Mouse (Mus musculus) Muller cell, postnatal 12 days (primary cell): ENCODE measurements around the gene Elmod1.
A peak's percentile ranks its signal among the peaks of the same experiment; 100 is the strongest.

Experiments
- DNase-seq: peaks from one replicate; pipeline ENCODE4 v3.0.0-alpha.2; 2015; ENCODE audit errors: inconsistent ontology term

Elmod1 gene

GRCm38 (mm10) chr9:53906798-53907197 is 68.3 kb downstream of the Elmod1 start:
- DNase-seq, result no peak

- DNase-seq, result no peak
These were observed 69.7 kb downstream of the Elmod1 start for GRCm38 (mm10) chr9:53905418-53905817.

GRCm38 (mm10) chr9:53903215-53903842 is 71.8 kb downstream of the Elmod1 start:
- DNase-seq, result no peak

GRCm38 (mm10) chr9:53899836-53900235 is 75.3 kb downstream of the Elmod1 start:
- no peak for DNase-seq

GRCm38 (mm10) chr9:53895827-53896226 is 79.3 kb downstream of the Elmod1 start:
- DNase-seq, result no peak

- peak; percentile 25 for DNase-seq
These were observed 85.0 kb downstream of the Elmod1 start for GRCm38 (mm10) chr9:53890075-53890474.

- DNase-seq, result no peak
These were observed 91.4 kb downstream of the Elmod1 start for GRCm38 (mm10) chr9:53883588-53884280.

GRCm38 (mm10) chr9:53877423-53877822 is 97.7 kb downstream of the Elmod1 start:
- no peak for DNase-seq

GRCm38 (mm10) chr9:53873239-53873638 is 101.9 kb downstream of the Elmod1 start:
- no peak for DNase-seq
